Mouse (Mus musculus): ENCODE measurements around the gene Glb1. TPM values are rescaled to one million over a fixed set of nuclear protein-coding genes. Genes with fewer than 3 reads are reported as not detected.

The Glb1 gene
- total RNA-seq, 2 experiments from 2014 or later = 13.9 to 15.1 TPM

- DNase-seq = no peak
Measured at GRCm38 (mm10) chr9:114394677-114395076, 6.2 kb upstream of the Glb1 start.

GRCm38 (mm10) chr9:114395258-114395657, 5.6 kb upstream of the Glb1 start:
- DNase-seq = no peak

GRCm38 (mm10) chr9:114399680-114400079, 1.2 kb upstream of the Glb1 start:
- no peak for DNase-seq

- no peak for DNase-seq
Measured at GRCm38 (mm10) chr9:114400588-114400948, 308 bp upstream of the Glb1 start.

- no peak for DNase-seq
Measured at GRCm38 (mm10) chr9:114401685-114402080, 807 bp downstream of the Glb1 start.

- no peak for DNase-seq
Measured at GRCm38 (mm10) chr9:114407676-114408075, 6.8 kb downstream of the Glb1 start.

GRCm38 (mm10) chr9:114410313-114410862, 9.5 kb downstream of the Glb1 start:
- no peak for DNase-seq

- no peak for DNase-seq
Measured at GRCm38 (mm10) chr9:114411295-114411694, 10.4 kb downstream of the Glb1 start.

- DNase-seq = no peak
Measured at GRCm38 (mm10) chr9:114412406-114412805, 11.5 kb downstream of the Glb1 start.

- no peak for DNase-seq
Measured at GRCm38 (mm10) chr9:114413866-114414265, 13.0 kb downstream of the Glb1 start.

GRCm38 (mm10) chr9:114415701-114416100, 14.8 kb downstream of the Glb1 start:
- peak; percentile 33 to 51 for DNase-seq

GRCm38 (mm10) chr9:114416646-114417517, 16.0 kb downstream of the Glb1 start:
- no peak for DNase-seq

GRCm38 (mm10) chr9:114418187-114418586, 17.3 kb downstream of the Glb1 start:
- peak in 1 of 2 experiments; percentile 52 for DNase-seq

GRCm38 (mm10) chr9:114420443-114420842, 19.6 kb downstream of the Glb1 start:
- DNase-seq = no peak

- DNase-seq = no peak
Measured at GRCm38 (mm10) chr9:114421045-114421444, 20.2 kb downstream of the Glb1 start.

- no peak for DNase-seq
Measured at GRCm38 (mm10) chr9:114421797-114422196, 20.9 kb downstream of the Glb1 start.

- DNase-seq = no peak
Measured at GRCm38 (mm10) chr9:114425576-114425975, 24.7 kb downstream of the Glb1 start.

GRCm38 (mm10) chr9:114426201-114426600, 25.3 kb downstream of the Glb1 start:
- DNase-seq = no peak

GRCm38 (mm10) chr9:114427425-114427824, 26.5 kb downstream of the Glb1 start:
- no peak for DNase-seq

- DNase-seq = no peak
Measured at GRCm38 (mm10) chr9:114428103-114428834, 27.4 kb downstream of the Glb1 start.

GRCm38 (mm10) chr9:114435668-114436067, 34.8 kb downstream of the Glb1 start:
- DNase-seq = no peak

- no peak for DNase-seq
Measured at GRCm38 (mm10) chr9:114440548-114440947, 39.7 kb downstream of the Glb1 start.

GRCm38 (mm10) chr9:114442225-114442624, 41.3 kb downstream of the Glb1 start:
- DNase-seq = no peak

All from heart, adult 18-20 months (tissue).